Mouse (Mus musculus) midbrain, embryonic 14.5 days (tissue): ENCODE measurements around the gene Smarcd3. TPM values are rescaled to one million over a fixed set of nuclear protein-coding genes. Genes with fewer than 3 reads are reported as not detected.
A peak's percentile ranks its signal among the peaks of the same experiment; 100 is the strongest.

Experiments
- ATAC-seq: fragments of 200-750 bp; cut with Nextera tagmentation; 2 replicates; pipeline ENCODE4 v1.8.0; 2017; ENCODE audit warnings: moderate number of reproducible peaks, moderate library complexity; ENCODE audit not compliant: low FRiP score, low TSS enrichment
- DNase-seq: peaks from one replicate; pipeline ENCODE4 v3.0.0-alpha.2; 2015
- H3K27ac ChIP-seq: fragments of 300-500 bp; sonication (generic); replicated peaks from 2 replicates; pipeline ENCODE4 v1.5.1; 2014; ENCODE audit warnings: mild to moderate bottlenecking, low read depth, low read length, moderate library complexity
- H3K27me3 ChIP-seq: fragments of 300-500 bp; sonication (generic); 2 replicates; pipeline ENCODE4 v1.6.1; 2014; ENCODE audit warnings: low read length, control low read depth, mixed read lengths; ENCODE audit not compliant: control insufficient read depth, insufficient read depth
- H3K36me3 ChIP-seq: fragments of 300-500 bp; sonication (generic); 2 replicates; pipeline ENCODE4 v1.6.1; 2014; ENCODE audit warnings: low read length, control low read depth; ENCODE audit not compliant: control insufficient read depth, insufficient read depth
- H3K4me1 ChIP-seq: fragments of 300-500 bp; sonication (generic); 2 replicates; pipeline ENCODE4 v1.6.1; 2014; ENCODE audit warnings: mild to moderate bottlenecking, antibody characterized with exemption, low read length, control low read depth; ENCODE audit not compliant: control insufficient read depth, insufficient read depth
- H3K4me2 ChIP-seq: fragments of 300-500 bp; sonication (generic); 2 replicates; pipeline ENCODE4 v1.6.1; 2014; ENCODE audit warnings: mild to moderate bottlenecking, low read length, moderate library complexity
- H3K4me3 ChIP-seq: fragments of 300-500 bp; sonication (generic); replicated peaks from 2 replicates; pipeline ENCODE4 v1.5.1; 2014; ENCODE audit warnings: low read depth, low read length
- H3K9ac ChIP-seq: fragments of 300-500 bp; sonication (generic); replicated peaks from 2 replicates; pipeline ENCODE4 v1.6.1; 2014; ENCODE audit warnings: mild to moderate bottlenecking, low read length, moderate library complexity
- H3K9me3 ChIP-seq: fragments of 300-500 bp; sonication (generic); 2 replicates; pipeline ENCODE4 v1.6.1; 2016; ENCODE audit warnings: low read length, control low read depth, mixed read lengths; ENCODE audit not compliant: control insufficient read depth
- WGBS: fragments of 180-500 bp; shearing (Covaris S2); extraction: QIAGEN DNeasy Blood & Tissue Kit; methylation state at CpG from one replicate; pipeline ENCODE4 v1.1.7; 2014; 5-methylcytosine and 5-hydroxymethylcytosine counted together
- polyA plus RNA-seq: library from polyadenylated mRNA; unstranded; fragments of >200 nt; fragmentation: Nextera tagmentation; extraction: Ambion mirVana; gene quantifications from 2 replicates; pipeline ENCODE4 v1.2.1, GENCODE M21; 2014

The Smarcd3 gene
- polyA plus RNA-seq = 158 and 199 TPM in 2 replicates

GRCm38 (mm10) chr5:24623986-24624821 is at the start of gene Smarcd3:
Smarcd3 (minus strand) TSS chr5:24624411.
- peak within 1 kb of the TSS; percentile 74 for H3K4me2 ChIP-seq
- peak within 1 kb of the TSS; percentile 62 for H3K4me3 ChIP-seq
- H3K27me3 ChIP-seq = no peaks in the 10 kb centered on the region
- DNase-seq (peak; percentile 92), ATAC-seq (peak; percentile 83)
- no peaks in the 10 kb centered on the region for H3K36me3 ChIP-seq
- H3K9ac ChIP-seq = peak within 1 kb of the TSS; percentile 96
- no peaks in the 10 kb centered on the region for H3K9me3 ChIP-seq
- peaks cover 17% of the 10 kb centered on the region for H3K4me1 ChIP-seq
- H3K27ac ChIP-seq = peak within 1 kb of the TSS; percentile 32
- 2% methylated on average over 37 of the region's 37 CpGs for WGBS

- 88% methylated on average over 6 of the region's 6 CpGs for WGBS
- no peak for DNase-seq
Observed at GRCm38 (mm10) chr5:24661457-24661856, 37.2 kb upstream of the Smarcd3 start.

GRCm38 (mm10) chr5:24659708-24660423 is 35.7 kb upstream of the Smarcd3 start:
- H3K9ac ChIP-seq = no peak overlapping the region
- no peak overlapping the region for H3K4me2 ChIP-seq
- WGBS = 73% methylated on average over 4 of the region's 4 CpGs

More at GRCm38 (mm10) chr5:24661457-24661856, 37.2 kb upstream of the Smarcd3 start:
- Histone ChIP-seq H3K4me2 (no peak overlapping the region), H3K27me3 (no peaks in the 10 kb centered on the region), H3K4me1 (no peaks in the 10 kb centered on the region), H3K9me3 (no peaks in the 10 kb centered on the region), H3K9ac (no peak overlapping the region), H3K4me3 (no peak overlapping the region), H3K36me3 (no peaks in the 10 kb centered on the region), H3K27ac (no peak overlapping the region)
- ATAC-seq = no peak

GRCm38 (mm10) chr5:24657113-24657512 is 32.9 kb upstream of the Smarcd3 start:
- no peaks in the 10 kb centered on the region for H3K9me3 ChIP-seq
- H3K4me2 ChIP-seq = no peak overlapping the region
- no peak overlapping the region for H3K4me3 ChIP-seq
- no peak for ATAC-seq
- H3K9ac ChIP-seq = no peak overlapping the region
- DNase-seq = peak; percentile 38
- H3K4me1 ChIP-seq = no peaks in the 10 kb centered on the region
- 36% methylated on average over 2 of the region's 2 CpGs for WGBS
- no peaks in the 10 kb centered on the region for H3K27me3 ChIP-seq
- no peak overlapping the region for H3K27ac ChIP-seq
- H3K36me3 ChIP-seq = no peaks in the 10 kb centered on the region

More at GRCm38 (mm10) chr5:24659708-24660423, 35.7 kb upstream of the Smarcd3 start:
- Histone ChIP-seq H3K36me3 (no peaks in the 10 kb centered on the region), H3K4me1 (no peaks in the 10 kb centered on the region), H3K9me3 (no peaks in the 10 kb centered on the region), H3K27me3 (no peaks in the 10 kb centered on the region), H3K27ac (no peak overlapping the region), H3K4me3 (no peak overlapping the region)
- ATAC-seq (no peak), DNase-seq (no peak)

GRCm38 (mm10) chr5:24654491-24654890 is 30.3 kb upstream of the Smarcd3 start:
- Histone ChIP-seq H3K9ac (no peak overlapping the region), H3K9me3 (no peaks in the 10 kb centered on the region), H3K27me3 (no peaks in the 10 kb centered on the region), H3K4me1 (no peaks in the 10 kb centered on the region), H3K4me3 (no peak overlapping the region), H3K4me2 (no peak overlapping the region), H3K36me3 (no peaks in the 10 kb centered on the region), H3K27ac (no peak overlapping the region)
- ATAC-seq (no peak), DNase-seq (no peak)
- 89% methylated on average over 6 of the region's 6 CpGs for WGBS

GRCm38 (mm10) chr5:24652780-24653179 is 28.6 kb upstream of the Smarcd3 start:
- Histone ChIP-seq H3K4me2 (no peak overlapping the region), H3K4me1 (no peaks in the 10 kb centered on the region), H3K27me3 (no peaks in the 10 kb centered on the region), H3K9me3 (no peaks in the 10 kb centered on the region), H3K27ac (no peak overlapping the region), H3K4me3 (no peak overlapping the region), H3K36me3 (no peaks in the 10 kb centered on the region), H3K9ac (no peak overlapping the region)
- ATAC-seq (no peak), DNase-seq (no peak)
- WGBS = 94% methylated on average over 5 of the region's 5 CpGs

GRCm38 (mm10) chr5:24651768-24652752 is 27.8 kb upstream of the Smarcd3 start:
- DNase-seq (peak; percentile 94), ATAC-seq (peak; percentile 70)
- H3K4me1 ChIP-seq = no peaks in the 10 kb centered on the region
- H3K27ac ChIP-seq = no peak overlapping the region
- H3K9ac ChIP-seq = no peak overlapping the region
- H3K4me2 ChIP-seq = no peak overlapping the region; the same call in 1 of the 2 replicates
- H3K4me3 ChIP-seq = no peak overlapping the region
- H3K27me3 ChIP-seq = no peaks in the 10 kb centered on the region
- H3K9me3 ChIP-seq = no peaks in the 10 kb centered on the region
- WGBS = 25% methylated on average over 25 of the region's 25 CpGs
- H3K36me3 ChIP-seq = no peaks in the 10 kb centered on the region

GRCm38 (mm10) chr5:24651356-24651755 is 27.1 kb upstream of the Smarcd3 start:
- 86% methylated on average over 6 of the region's 6 CpGs for WGBS
- no peak overlapping the region for H3K9ac ChIP-seq

More at GRCm38 (mm10) chr5:24651356-24651755, 27.1 kb upstream of the Smarcd3 start:
- Histone ChIP-seq H3K4me2 (no peak overlapping the region), H3K27me3 (no peaks in the 10 kb centered on the region), H3K4me1 (no peaks in the 10 kb centered on the region), H3K4me3 (no peak overlapping the region), H3K27ac (no peak overlapping the region), H3K9me3 (no peaks in the 10 kb centered on the region), H3K36me3 (no peaks in the 10 kb centered on the region)
- ATAC-seq (no peak), DNase-seq (no peak)
